Mouse (Mus musculus): ENCODE measurements around the gene Sorbs1.

Sorbs1 gene

GRCm38 (mm10) chr19:40513632-40514078, at the start of gene Sorbs1:
Gene Sorbs1 (minus strand): TSS chr19:40513779.
- in situ Hi-C loops (cut with MboI; ENCODE audit: low pct_unique_long_range_greater_than_20kb in 1 of 2, low sequenced_read_pairs in 2 of 2, unreplicated experiment in 1 of 2) = no loop called here

DNA sequence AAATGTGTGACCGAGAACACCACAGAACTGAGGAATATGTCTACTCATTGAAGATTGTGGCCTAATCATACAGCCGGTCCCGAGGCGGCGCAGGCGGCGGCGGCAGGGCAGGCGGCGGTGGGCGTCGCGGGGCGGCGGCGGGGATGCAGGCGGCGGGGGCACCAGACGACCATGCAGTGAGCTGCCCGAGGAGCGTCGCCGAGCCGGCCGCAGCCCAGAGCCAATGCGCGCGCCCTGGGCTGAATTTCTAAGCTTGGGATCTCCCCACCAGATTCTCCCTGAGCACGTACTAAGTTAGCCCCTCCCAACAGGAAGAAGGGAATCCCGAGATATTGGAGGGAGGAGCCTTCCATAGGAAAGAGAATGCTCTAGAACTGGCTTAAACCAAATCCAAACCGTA, 47.9 kb upstream of the Sorbs1 start:
- in situ Hi-C loops (cut with MboI; ENCODE audit: low pct_unique_long_range_greater_than_20kb in 1 of 2, low sequenced_read_pairs in 2 of 2, unreplicated experiment in 1 of 2) = loop anchor here in 1 of 2 experiments (25.0 kb wide), 1 partner anchor 1624 kb away; the partner anchor contains the start of gene Hells

DNA sequence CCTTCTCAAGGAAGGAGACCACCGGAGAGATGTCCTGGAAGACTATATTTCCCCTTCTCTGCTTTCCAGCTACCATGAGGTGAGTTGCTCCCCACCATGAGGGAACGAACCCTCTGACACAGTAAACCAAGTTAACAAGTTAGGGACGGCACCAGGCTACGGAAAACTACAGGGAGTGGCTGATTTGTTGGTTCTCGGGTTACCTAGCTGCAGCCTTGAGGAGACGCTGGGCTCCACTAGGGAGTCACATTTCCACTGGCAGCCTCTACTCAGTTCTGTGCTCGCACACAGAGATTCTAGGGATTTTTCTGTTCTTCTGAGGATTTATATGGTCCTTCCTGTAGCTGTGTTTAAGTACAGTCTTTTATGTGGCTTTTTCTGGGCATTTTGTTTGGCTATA, 42.5 kb upstream of the Sorbs1 start:
- in situ Hi-C loops (cut with MboI; ENCODE audit: low pct_unique_long_range_greater_than_20kb in 1 of 2, low sequenced_read_pairs in 2 of 2, unreplicated experiment in 1 of 2) = loop anchor here in 1 of 2 experiments (25.0 kb wide), 1 partner anchor 1619 kb away; the partner anchor contains the start of gene Hells

GRCm38 (mm10) chr19:40555136-40555535, 41.6 kb upstream of the Sorbs1 start:
- in situ Hi-C loops (cut with MboI; ENCODE audit: low pct_unique_long_range_greater_than_20kb in 1 of 2, low sequenced_read_pairs in 2 of 2, unreplicated experiment in 1 of 2) = loop anchor here in 1 of 2 experiments (25.0 kb wide), 1 partner anchor 1618 kb away; the partner anchor contains the start of gene Hells

- in situ Hi-C loops (cut with MboI; ENCODE audit: low pct_unique_long_range_greater_than_20kb in 1 of 2, low sequenced_read_pairs in 2 of 2, unreplicated experiment in 1 of 2) = loop anchor here in 1 of 2 experiments (25.0 kb wide), 1 partner anchor 1617 kb away; the partner anchor contains the start of gene Hells
Observed at GRCm38 (mm10) chr19:40554343-40554742, 40.8 kb upstream of the Sorbs1 start.

- in situ Hi-C loops (cut with MboI; ENCODE audit: low pct_unique_long_range_greater_than_20kb in 1 of 2, low sequenced_read_pairs in 2 of 2, unreplicated experiment in 1 of 2) = loop anchor here in 1 of 2 experiments (25.0 kb wide), 1 partner anchor 1617 kb away; the partner anchor contains the start of gene Hells
Observed at GRCm38 (mm10) chr19:40553849-40554248, 40.3 kb upstream of the Sorbs1 start.

GRCm38 (mm10) chr19:40553014-40553789, 39.6 kb upstream of the Sorbs1 start:
- in situ Hi-C loops (cut with MboI; ENCODE audit: low pct_unique_long_range_greater_than_20kb in 1 of 2, low sequenced_read_pairs in 2 of 2, unreplicated experiment in 1 of 2) = loop anchor here in 1 of 2 experiments (25.0 kb wide), 1 partner anchor 1616 kb away; the partner anchor contains the start of gene Hells

- in situ Hi-C loops (cut with MboI; ENCODE audit: low pct_unique_long_range_greater_than_20kb in 1 of 2, low sequenced_read_pairs in 2 of 2, unreplicated experiment in 1 of 2) = loop anchor here (25.0 kb wide), 3 partner anchors 162 to 1612 kb away; partner anchors contain the start of gene Hells (in 1 of the 2)
Observed at GRCm38 (mm10) chr19:40549516-40550135, 36.0 kb upstream of the Sorbs1 start.

DNA sequence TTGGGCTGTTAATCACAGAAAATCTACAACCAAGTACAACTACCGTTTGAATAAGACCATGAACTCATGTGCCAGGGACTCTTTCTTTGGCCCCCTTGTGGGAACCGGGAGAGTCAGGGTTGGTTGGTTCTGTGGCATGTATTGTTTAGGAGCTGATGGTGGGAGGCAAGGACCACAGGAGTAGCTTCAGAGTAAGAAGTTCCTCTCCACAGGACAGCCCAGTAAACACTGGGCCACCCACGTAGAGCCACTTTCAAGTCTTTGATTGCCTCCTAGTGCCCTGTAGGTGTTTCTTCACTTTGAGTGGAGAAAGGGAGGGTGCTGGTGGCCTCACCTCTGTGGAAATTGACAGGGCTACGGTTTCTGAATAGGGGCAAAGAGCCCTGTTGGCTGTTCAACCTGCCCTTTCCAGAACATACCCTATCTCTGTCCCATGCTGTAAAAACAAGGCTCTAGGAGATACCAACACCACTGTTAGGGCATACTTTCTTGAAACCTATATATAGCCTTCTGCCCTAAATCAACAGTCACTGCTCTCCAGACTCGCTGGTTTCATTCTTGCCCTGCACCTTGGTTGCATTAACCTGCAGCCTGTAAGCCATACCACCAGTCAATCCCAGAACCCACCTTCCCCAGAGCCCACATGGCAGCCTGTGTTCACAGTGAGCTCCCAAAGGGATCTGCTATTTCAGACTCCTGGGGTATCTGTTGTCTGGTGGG, 35.4 kb upstream of the Sorbs1 start:
- in situ Hi-C loops (cut with MboI; ENCODE audit: low pct_unique_long_range_greater_than_20kb in 1 of 2, low sequenced_read_pairs in 2 of 2, unreplicated experiment in 1 of 2) = loop anchor here (25.0 kb wide), 2 partner anchors 162 to 187 kb away; no protein-coding TSS in a partner anchor

GRCm38 (mm10) chr19:40548386-40548785, 34.8 kb upstream of the Sorbs1 start:
- in situ Hi-C loops (cut with MboI; ENCODE audit: low pct_unique_long_range_greater_than_20kb in 1 of 2, low sequenced_read_pairs in 2 of 2, unreplicated experiment in 1 of 2) = loop anchor here (25.0 kb wide), 2 partner anchors 161 to 186 kb away; no protein-coding TSS in a partner anchor

DNA sequence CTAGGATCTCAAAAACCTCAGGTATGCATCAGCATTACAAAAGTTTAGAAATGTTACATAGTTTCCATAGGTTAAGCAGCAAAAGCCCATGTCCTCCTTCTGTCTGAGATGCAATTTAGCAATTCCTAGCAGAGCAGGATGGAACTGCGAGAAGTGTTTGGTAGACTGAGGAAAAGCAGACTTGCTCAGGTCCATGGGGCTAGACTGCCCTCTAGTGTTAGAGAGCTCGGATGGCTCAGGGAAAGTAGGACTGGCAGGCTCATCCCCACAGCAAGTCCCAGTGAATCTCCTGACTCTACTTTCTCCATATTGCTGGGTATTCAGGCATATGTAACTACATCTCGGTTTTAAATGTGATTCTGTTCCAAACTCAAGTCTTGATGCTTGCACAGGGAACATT, 31.3 kb upstream of the Sorbs1 start:
- in situ Hi-C loops (cut with MboI; ENCODE audit: low pct_unique_long_range_greater_than_20kb in 1 of 2, low sequenced_read_pairs in 2 of 2, unreplicated experiment in 1 of 2) = loop anchor here (25.0 kb wide), 2 partner anchors 158 to 183 kb away; no protein-coding TSS in a partner anchor

DNA sequence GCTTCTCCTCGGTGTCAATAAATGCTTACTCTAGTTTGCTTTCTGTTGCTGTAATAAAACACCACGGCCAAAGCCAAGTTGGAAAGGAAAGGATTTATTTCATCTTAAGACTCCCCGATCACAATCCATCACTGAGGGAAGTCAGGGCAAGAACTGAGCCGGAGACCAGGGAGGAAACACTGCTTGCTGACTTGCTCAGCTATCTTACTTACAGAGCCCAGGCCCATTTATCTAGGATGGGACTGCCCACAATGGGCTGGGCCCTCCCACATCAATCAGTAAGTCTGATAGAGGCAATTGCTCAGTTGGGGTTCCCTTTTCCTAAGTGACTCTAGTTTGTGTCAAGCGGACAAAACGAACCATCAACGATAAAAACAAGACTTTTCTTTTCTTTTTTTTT, 29.2 kb upstream of the Sorbs1 start:
- in situ Hi-C loops (cut with MboI; ENCODE audit: low pct_unique_long_range_greater_than_20kb in 1 of 2, low sequenced_read_pairs in 2 of 2, unreplicated experiment in 1 of 2) = loop anchor here (25.0 kb wide), 2 partner anchors 155 to 180 kb away; no protein-coding TSS in a partner anchor

- in situ Hi-C loops (cut with MboI; ENCODE audit: low pct_unique_long_range_greater_than_20kb in 1 of 2, low sequenced_read_pairs in 2 of 2, unreplicated experiment in 1 of 2) = loop anchor here (25.0 kb wide), 2 partner anchors 149 to 174 kb away; no protein-coding TSS in a partner anchor
Observed at GRCm38 (mm10) chr19:40536526-40536925, 22.9 kb upstream of the Sorbs1 start.

GRCm38 (mm10) chr19:40532525-40532924, 18.9 kb upstream of the Sorbs1 start:
- in situ Hi-C loops (cut with MboI; ENCODE audit: low pct_unique_long_range_greater_than_20kb in 1 of 2, low sequenced_read_pairs in 2 of 2, unreplicated experiment in 1 of 2) = loop anchor here (25.0 kb wide), 2 partner anchors 145 to 170 kb away; no protein-coding TSS in a partner anchor

GRCm38 (mm10) chr19:40530323-40530722, 16.7 kb upstream of the Sorbs1 start:
- in situ Hi-C loops (cut with MboI; ENCODE audit: low pct_unique_long_range_greater_than_20kb in 1 of 2, low sequenced_read_pairs in 2 of 2, unreplicated experiment in 1 of 2) = loop anchor here (25.0 kb wide), 2 partner anchors 143 to 168 kb away; no protein-coding TSS in a partner anchor

DNA sequence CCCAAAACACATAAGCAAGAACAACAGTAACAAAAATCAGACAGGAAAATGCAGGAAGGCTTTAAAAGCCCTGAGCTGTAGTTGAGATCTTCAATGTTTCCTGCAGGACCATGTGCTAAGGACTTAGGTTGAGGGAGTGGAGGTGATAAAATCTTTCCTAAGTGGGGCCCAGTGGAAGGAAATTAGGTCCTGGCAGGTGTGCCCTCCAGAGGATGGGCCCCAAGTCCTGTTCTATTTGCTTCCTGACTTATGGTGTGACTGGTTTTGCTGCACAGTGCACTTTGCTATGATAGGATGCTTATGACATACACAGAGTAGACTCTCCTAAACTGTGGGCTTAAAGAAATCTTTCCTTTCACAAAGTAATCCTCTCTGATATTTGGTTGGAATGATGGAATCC, 14.7 kb upstream of the Sorbs1 start:
- in situ Hi-C loops (cut with MboI; ENCODE audit: low pct_unique_long_range_greater_than_20kb in 1 of 2, low sequenced_read_pairs in 2 of 2, unreplicated experiment in 1 of 2) = loop anchor here (25.0 kb wide), 2 partner anchors 141 to 166 kb away; no protein-coding TSS in a partner anchor

DNA sequence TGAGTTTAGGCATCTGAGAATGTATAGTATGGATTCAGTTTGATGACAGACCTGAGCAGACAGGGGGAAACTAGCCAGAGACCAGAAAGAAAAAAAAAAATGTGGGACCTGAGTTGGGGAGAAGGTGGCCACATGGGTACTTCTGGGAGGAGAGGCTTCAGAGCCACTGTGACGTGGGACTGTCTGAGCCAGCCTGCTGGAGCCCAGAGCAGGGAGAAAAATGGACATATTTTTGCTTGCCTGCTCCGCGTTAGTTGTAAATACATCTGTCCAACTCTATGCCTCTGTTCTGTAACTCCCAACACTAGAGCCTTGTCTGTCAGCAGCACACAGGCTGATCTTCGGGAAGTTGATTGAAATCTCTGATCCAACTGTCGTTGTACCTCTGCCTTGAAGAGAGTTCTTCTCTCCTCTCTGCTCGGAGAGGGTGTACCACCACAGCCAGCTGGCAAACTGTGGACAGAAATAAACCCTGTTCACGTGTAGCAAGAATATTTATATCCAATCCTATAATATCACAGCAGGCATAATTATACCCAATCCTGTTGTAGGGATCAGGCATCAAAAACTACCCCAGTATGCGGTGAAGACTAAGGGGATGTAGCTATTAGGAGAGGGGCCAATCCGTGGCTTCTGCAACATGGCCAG, 12.9 kb upstream of the Sorbs1 start:
- in situ Hi-C loops (cut with MboI; ENCODE audit: low pct_unique_long_range_greater_than_20kb in 1 of 2, low sequenced_read_pairs in 2 of 2, unreplicated experiment in 1 of 2) = loop anchor here (25.0 kb wide), 2 partner anchors 139 to 164 kb away; no protein-coding TSS in a partner anchor
